Mouse (Mus musculus): ENCODE results near the gene Prss30.
"Not testable (repeated sequence)": the region's sequence is repeated elsewhere in the genome, so short reads cannot be mapped to it uniquely, and the experiment has no call there.

The Prss30 gene

DNA sequence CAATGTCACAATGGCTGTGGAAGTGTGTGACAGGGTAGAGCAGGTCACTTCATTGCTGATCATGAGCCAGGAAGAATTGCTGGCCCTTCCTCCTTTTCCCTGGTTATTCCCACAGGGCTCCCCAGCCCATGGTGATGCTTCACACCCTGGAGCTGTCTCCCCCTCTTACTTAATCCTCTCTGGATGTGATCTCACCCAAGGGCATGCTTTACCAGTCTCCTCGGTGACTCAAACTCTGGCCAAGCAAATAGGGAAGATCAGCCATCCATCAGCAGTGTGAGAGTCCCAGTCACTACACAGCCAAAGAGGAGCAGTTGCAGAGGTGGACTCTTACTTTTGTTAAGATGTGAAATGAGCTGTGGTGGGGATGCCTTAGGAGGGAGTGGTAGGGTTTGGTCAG, 4.6 kb upstream of the Prss30 start:
- no peak for DNase-seq (ENCODE audit: low spot score in 2 of 2)

DNA sequence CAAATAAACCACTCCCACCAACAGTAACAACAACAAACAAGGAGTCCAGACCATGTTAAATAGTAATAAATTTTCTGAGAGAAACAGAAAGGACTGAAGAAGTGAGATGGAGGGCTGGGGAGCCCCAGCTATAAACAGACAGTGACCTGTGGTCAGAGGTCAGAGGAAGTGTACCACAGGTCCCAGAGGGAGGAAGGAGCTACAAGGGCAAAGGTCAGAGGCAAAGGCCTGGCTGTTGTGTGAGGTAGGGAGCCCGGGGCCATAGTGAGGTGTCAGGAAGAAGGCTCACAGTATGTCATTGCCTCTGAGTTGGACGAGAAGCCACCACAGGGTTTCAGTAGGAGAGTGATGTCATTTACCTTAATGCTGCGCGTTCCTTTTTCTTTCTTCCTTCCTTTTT, 2.5 kb upstream of the Prss30 start:
- no peak for DNase-seq (ENCODE audit: low spot score in 2 of 2)

- DNase-seq (ENCODE audit: low spot score in 2 of 2), result no peak
These were observed 895 bp downstream of the Prss30 start for GRCm38 (mm10) chr17:23979471-23979870.

- DNase-seq (ENCODE audit: low spot score in 2 of 2), result no peak
These were observed 3.7 kb downstream of the Prss30 start for GRCm38 (mm10) chr17:23976665-23977064.

- no peak for DNase-seq (ENCODE audit: low spot score in 2 of 2)
These were observed 9.1 kb downstream of the Prss30 start for GRCm38 (mm10) chr17:23971315-23971714.

GRCm38 (mm10) chr17:23969231-23969630, 11.1 kb downstream of the Prss30 start:
- peak; percentile 41 to 60 for DNase-seq (ENCODE audit: low spot score in 2 of 2)

- DNase-seq (ENCODE audit: low spot score in 2 of 2), result no peak
These were observed 11.6 kb downstream of the Prss30 start for GRCm38 (mm10) chr17:23968780-23969179.

GRCm38 (mm10) chr17:23966658-23967401, 13.5 kb downstream of the Prss30 start:
- peak; percentile 41 to 43 for DNase-seq (ENCODE audit: low spot score in 2 of 2)

DNA sequence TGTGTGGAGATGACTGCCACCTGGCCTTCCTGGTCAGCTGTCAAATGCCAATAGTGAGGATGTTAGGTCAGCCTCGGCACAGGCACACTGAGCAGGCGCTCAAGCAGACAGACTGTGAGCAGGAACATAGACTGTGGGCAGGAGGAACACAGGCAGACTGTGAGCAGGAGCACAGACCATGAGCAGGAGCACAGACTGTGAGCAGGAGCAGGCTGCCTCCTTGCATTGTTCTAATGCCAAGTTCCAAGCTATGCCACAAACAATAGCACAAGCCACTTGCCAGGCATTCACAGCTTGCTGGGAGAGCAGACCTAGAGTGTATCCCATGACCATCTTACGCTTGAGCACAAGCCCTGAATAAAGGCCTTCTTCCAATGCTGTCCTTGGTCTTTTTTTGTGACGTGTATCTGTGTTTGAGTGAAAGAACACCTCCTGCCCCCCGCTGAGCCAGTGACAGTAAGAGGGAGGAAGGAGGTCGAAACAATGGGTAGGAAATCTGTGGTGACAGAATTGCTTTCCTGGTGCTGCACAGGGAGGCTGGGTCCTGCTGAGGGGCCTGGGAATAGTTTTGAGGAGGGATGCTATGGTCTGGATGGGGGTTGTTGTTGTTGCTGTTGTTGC, 14.5 kb downstream of the Prss30 start:
- no peak for DNase-seq (ENCODE audit: low spot score in 2 of 2)

- DNase-seq (ENCODE audit: low spot score in 2 of 2), result no peak
These were observed 18.7 kb downstream of the Prss30 start for GRCm38 (mm10) chr17:23961573-23962122.

GRCm38 (mm10) chr17:23960084-23960738, 20.2 kb downstream of the Prss30 start:
- DNase-seq (ENCODE audit: low spot score in 2 of 2), result peak; percentile 61 to 65

- no peak for DNase-seq (ENCODE audit: low spot score in 2 of 2)
These were observed 25.2 kb downstream of the Prss30 start, which contains the start of gene Sbpl for GRCm38 (mm10) chr17:23955174-23955573. Sbpl (minus strand) TSS chr17:23955274.

- not testable (repeated sequence) for DNase-seq (ENCODE audit: low spot score in 2 of 2)
These were observed 29.5 kb downstream of the Prss30 start for GRCm38 (mm10) chr17:23950828-23951227.

GRCm38 (mm10) chr17:23949068-23949467, 31.3 kb downstream of the Prss30 start:
- DNase-seq (ENCODE audit: low spot score in 2 of 2), result no peak

- DNase-seq (ENCODE audit: low spot score in 2 of 2), result not testable (repeated sequence)
These were observed 32.9 kb downstream of the Prss30 start for GRCm38 (mm10) chr17:23947486-23947885.

DNA sequence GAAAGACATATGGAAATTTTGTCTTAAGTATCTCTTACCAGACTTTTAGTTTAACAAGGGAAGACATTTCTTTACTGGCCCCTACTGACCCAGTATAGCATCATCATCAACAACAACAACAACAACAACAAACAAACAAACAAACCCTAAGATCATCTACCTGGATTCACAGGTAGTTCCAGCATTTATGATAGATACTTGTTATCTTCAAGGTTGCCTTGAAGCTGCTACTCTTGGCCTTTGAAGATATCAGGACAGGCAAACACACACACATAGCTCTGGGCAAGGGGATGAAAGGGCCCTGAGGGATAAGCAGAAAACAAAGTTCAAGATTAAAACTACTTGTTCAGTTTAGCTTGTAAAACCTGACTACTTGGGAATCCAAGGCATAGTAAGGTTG, 39.0 kb downstream of the Prss30 start, which contains the start of gene Sbp:
Gene Sbp, plus strand, starts transcription at position 301 of the 400 bp plus-strand sequence.
- no peak for DNase-seq (ENCODE audit: low spot score in 2 of 2)

- DNase-seq (ENCODE audit: low spot score in 2 of 2), result no peak
These were observed 49.2 kb downstream of the Prss30 start for GRCm38 (mm10) chr17:23931157-23931556.

DNA sequence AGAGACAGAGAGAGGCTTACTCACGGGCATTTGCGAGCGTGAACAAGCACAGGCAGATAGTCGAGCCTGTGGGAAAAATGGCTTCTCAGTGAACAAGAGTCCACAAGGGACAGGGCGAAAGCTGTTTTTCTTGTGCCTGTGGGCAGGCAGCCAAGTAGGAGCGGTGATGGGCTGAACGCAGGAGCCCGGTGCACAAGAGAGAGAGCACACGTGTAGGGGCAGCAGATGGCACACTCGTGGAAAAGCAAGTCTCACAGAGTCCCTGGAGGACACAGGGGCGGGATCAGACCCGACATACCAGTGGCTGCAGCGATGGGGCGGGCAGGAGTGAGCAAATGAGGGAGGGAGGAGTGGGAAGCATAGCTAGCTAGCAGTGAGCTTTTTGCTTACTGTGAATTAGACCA, 55.3 kb downstream of the Prss30 start:
- peak; percentile 13 to 25 for DNase-seq (ENCODE audit: low spot score in 2 of 2)

- peak; percentile 90 to 91 for DNase-seq (ENCODE audit: low spot score in 2 of 2)
These were observed 55.8 kb downstream of the Prss30 start for GRCm38 (mm10) chr17:23924531-23925007.

Measured in spleen, postnatal 36 days (tissue).